Mouse (Mus musculus) intestine, postnatal 0 days (tissue): ENCODE measurements around the gene Nos3. TPM values are rescaled to one million over a fixed set of nuclear protein-coding genes. Genes with fewer than 3 reads are reported as not detected.

Experiments used
- ATAC-seq: fragments of 200-750 bp; cut with Nextera tagmentation; 2 replicates; pipeline ENCODE4 v1.8.0; 2017; ENCODE audit warnings: mild to moderate bottlenecking, moderate TSS enrichment, moderate library complexity
- H3K27ac ChIP-seq: fragments of 300-500 bp; sonication (generic); 2 replicates; pipeline ENCODE4 v1.5.1; 2014; ENCODE audit warnings: mild to moderate bottlenecking, low read depth, low read length, moderate library complexity
- H3K27me3 ChIP-seq: fragments of 300-500 bp; sonication (generic); replicated peaks from 2 replicates; pipeline ENCODE4 v1.6.1; 2014; ENCODE audit warnings: low read length, mixed read lengths; ENCODE audit not compliant: control insufficient read depth, insufficient read depth
- H3K36me3 ChIP-seq: fragments of 300-500 bp; sonication (generic); 2 replicates; pipeline ENCODE4 v1.6.1; 2014; ENCODE audit warnings: mild to moderate bottlenecking, moderate library complexity; ENCODE audit not compliant: control insufficient read depth, insufficient read depth
- H3K4me1 ChIP-seq: fragments of 300-500 bp; sonication (generic); replicated peaks from 2 replicates; pipeline ENCODE4 v1.6.1; 2014; ENCODE audit warnings: antibody characterized with exemption, low read length, mixed read lengths; ENCODE audit not compliant: control insufficient read depth, insufficient read depth
- H3K4me2 ChIP-seq: fragments of 300-500 bp; sonication (generic); replicated peaks from 2 replicates; pipeline ENCODE4 v1.6.1; 2014; ENCODE audit warnings: low read depth, mild to moderate bottlenecking, moderate library complexity
- H3K4me3 ChIP-seq: fragments of 300-500 bp; sonication (generic); 2 replicates; pipeline ENCODE4 v1.5.1; 2014; ENCODE audit warnings: low read depth, low read length
- H3K9ac ChIP-seq: fragments of 300-500 bp; sonication (generic); 2 replicates; pipeline ENCODE4 v1.6.1; 2014; ENCODE audit warnings: mild to moderate bottlenecking, low read depth, low read length
- H3K9me3 ChIP-seq: fragments of 300-500 bp; sonication (generic); 2 replicates; pipeline ENCODE4 v1.6.1; 2016; ENCODE audit warnings: mixed run types; ENCODE audit not compliant: control insufficient read depth
- CTCF ChIP-seq: sonication (generic); IDR thresholded peaks from 2 replicates; pipeline ENCODE4 v1.5.1; 2016; ENCODE audit warnings: low read depth, mild to moderate bottlenecking, control low read depth, antibody characterized with exemption, moderate library complexity
- WGBS: fragments of 180-500 bp; shearing (Covaris S2); extraction: QIAGEN DNeasy Blood & Tissue Kit; methylation state at CpG from one replicate; pipeline ENCODE4 v1.1.7; 2014; 5-methylcytosine and 5-hydroxymethylcytosine counted together
- polyA plus RNA-seq: library from polyadenylated mRNA; unstranded; fragments of >200 nt; fragmentation: Nextera tagmentation; extraction: Ambion mirVana; gene quantifications from 2 replicates; pipeline ENCODE4 v1.2.1, GENCODE M21; 2015

Gene Nos3
- polyA plus RNA-seq, 1 experiment from 2014 or later = 3.5 TPM

DNA sequence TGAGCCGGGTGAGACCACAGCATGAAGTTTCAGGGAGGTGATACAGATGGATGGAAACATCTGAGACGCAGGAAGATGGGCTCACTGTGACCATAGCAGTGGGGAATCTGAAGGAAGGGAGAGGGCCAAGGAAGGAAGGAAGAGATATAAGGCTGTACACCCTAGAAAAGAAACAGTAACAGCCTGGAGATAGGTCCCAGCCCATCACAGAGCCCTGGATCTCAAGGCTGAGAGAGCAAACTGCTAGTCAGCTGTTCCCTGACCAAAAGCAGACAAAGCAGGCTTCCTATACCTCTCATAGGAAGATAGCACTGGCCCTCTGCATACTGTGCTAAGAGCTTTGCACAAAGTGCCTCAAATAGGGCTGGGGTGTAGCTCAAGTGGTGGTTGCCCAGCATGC lies 14.1 kb downstream of the Nos3 start:
- Histone ChIP-seq H3K4me3 (no peak overlapping the region), H3K4me2 (no peak overlapping the region), H3K9me3 (no peaks in the 10 kb centered on the region), H3K9ac (no peak overlapping the region), H3K36me3 (no peaks in the 10 kb centered on the region), H3K27me3 (no peaks in the 10 kb centered on the region), H3K27ac (no peak overlapping the region), H3K4me1 (0 out of 2 replicates have a peak, but pooled peaks cover 4% of the 10 kb centered on the region)
- no peak for ATAC-seq
- no peak for TF ChIP-seq CTCF
- WGBS = 84% methylated on average over 2 of the region's 2 CpGs

DNA sequence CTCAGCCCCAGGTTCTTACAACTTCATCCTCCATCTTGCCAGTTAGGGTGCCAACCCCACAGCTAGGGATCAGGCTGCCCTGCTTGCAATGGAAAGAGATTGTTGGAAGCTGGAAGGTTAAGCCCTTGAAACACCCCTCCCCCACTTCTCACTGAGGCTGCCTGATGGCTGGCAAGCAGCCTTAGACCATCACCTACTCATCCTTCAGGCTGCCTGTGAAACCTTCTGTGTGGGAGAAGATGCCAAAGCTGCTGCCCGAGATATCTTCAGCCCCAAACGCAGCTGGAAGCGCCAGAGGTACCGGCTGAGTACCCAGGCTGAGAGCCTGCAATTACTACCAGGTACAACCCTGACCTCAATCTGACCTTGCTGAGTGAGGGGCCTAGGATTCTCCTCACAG lies 14.9 kb downstream of the Nos3 start:
- no peak overlapping the region for H3K4me3 ChIP-seq
- no peak for ATAC-seq
- 67% methylated on average over 4 of the region's 4 CpGs for WGBS

DNA sequence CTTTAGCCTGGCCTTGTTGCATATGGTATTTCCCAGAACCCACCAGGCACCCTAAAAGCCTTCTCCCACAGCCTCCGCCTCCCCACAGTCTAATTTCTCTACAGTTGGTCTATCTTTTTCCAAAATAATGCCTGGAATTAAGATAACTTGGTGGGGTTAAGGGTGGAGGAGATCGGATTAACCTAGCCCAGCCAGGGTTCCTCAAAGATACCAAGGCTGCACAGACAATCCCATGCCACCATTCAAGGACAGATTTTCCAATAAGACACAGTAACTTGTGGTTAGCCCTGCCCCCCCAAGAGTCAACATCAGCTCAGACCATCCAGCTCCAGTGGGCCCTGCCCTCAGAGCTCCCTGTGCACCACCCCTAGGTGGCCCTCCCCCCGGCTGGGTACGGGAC lies 15.9 kb downstream of the Nos3 start:
- WGBS = 88% methylated on average over 4 of the region's 4 CpGs
- no peak overlapping the region for H3K9ac ChIP-seq
- no peak for TF ChIP-seq CTCF
- no peaks in the 10 kb centered on the region for H3K36me3 ChIP-seq
- no peak for ATAC-seq
- no peak overlapping the region for H3K27ac ChIP-seq
- 0 out of 2 replicates have a peak, but pooled peaks cover 4% of the 10 kb centered on the region for H3K4me1 ChIP-seq
- no peaks in the 10 kb centered on the region for H3K9me3 ChIP-seq
- H3K27me3 ChIP-seq = no peaks in the 10 kb centered on the region
- no peak overlapping the region for H3K4me2 ChIP-seq
- no peak overlapping the region for H3K4me3 ChIP-seq

More for the DNA sequence above, 14.9 kb downstream of the Nos3 start:
- Histone ChIP-seq H3K36me3 (no peaks in the 10 kb centered on the region), H3K27ac (no peak overlapping the region), H3K4me2 (no peak overlapping the region), H3K9ac (no peak overlapping the region), H3K27me3 (no peaks in the 10 kb centered on the region), H3K4me1 (0 out of 2 replicates have a peak, but pooled peaks cover 4% of the 10 kb centered on the region), H3K9me3 (no peaks in the 10 kb centered on the region)
- TF ChIP-seq CTCF = no peak

DNA sequence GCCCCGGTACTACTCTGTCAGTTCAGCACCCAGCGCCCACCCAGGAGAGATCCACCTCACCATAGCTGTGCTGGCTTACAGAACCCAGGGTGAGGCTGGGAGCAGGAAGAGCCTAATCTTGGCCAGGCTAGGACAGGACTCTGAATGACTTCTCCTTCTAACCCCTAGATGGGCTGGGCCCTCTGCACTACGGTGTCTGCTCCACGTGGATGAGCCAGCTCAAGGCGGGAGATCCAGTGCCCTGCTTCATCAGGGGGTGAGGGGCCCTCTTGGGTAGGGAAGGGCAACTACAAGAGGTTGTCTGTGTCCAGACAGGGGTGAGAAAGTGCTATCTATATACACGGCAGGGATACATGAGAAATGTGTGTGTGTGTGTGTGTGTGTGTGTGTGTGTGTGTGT lies 16.9 kb downstream of the Nos3 start:
- Histone ChIP-seq H3K4me3 (no peak overlapping the region), H3K4me1 (0 out of 2 replicates have a peak, but pooled peaks cover 4% of the 10 kb centered on the region), H3K9me3 (no peaks in the 10 kb centered on the region), H3K27ac (no peak overlapping the region), H3K9ac (no peak overlapping the region), H3K27me3 (no peaks in the 10 kb centered on the region), H3K4me2 (no peak overlapping the region), H3K36me3 (no peaks in the 10 kb centered on the region)
- no peak for ATAC-seq
- WGBS = 71% methylated on average over 6 of the region's 6 CpGs
- TF ChIP-seq CTCF = no peak

DNA sequence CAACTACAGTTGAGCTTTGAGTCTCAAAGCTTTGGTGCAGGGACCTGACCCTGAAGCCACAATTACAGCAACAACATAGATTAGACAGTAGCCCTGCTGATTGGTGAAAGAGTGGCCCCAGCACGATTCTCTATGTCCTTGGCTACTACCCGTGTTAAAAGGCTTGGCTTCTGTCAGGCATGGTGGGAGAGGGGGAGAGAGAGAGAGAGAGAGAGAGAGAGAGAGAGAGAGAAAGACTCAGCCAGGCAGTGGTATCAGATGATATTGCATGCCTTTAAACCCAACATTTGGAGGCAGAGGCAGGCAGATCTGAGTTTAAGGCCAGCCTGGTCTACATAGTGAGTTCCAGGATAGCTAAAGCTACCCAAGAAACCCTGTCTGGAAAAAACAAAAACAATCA lies 17.4 kb downstream of the Nos3 start:
- WGBS = 61% methylated on average over 2 of the region's 2 CpGs
- no peak for ATAC-seq
- Histone ChIP-seq H3K9ac (no peak overlapping the region), H3K4me3 (no peak overlapping the region), H3K36me3 (no peaks in the 10 kb centered on the region), H3K4me1 (0 out of 2 replicates have a peak, but pooled peaks cover 4% of the 10 kb centered on the region), H3K27me3 (no peaks in the 10 kb centered on the region), H3K9me3 (no peaks in the 10 kb centered on the region), H3K4me2 (no peak overlapping the region), H3K27ac (no peak overlapping the region)
- TF ChIP-seq CTCF = no peak

DNA sequence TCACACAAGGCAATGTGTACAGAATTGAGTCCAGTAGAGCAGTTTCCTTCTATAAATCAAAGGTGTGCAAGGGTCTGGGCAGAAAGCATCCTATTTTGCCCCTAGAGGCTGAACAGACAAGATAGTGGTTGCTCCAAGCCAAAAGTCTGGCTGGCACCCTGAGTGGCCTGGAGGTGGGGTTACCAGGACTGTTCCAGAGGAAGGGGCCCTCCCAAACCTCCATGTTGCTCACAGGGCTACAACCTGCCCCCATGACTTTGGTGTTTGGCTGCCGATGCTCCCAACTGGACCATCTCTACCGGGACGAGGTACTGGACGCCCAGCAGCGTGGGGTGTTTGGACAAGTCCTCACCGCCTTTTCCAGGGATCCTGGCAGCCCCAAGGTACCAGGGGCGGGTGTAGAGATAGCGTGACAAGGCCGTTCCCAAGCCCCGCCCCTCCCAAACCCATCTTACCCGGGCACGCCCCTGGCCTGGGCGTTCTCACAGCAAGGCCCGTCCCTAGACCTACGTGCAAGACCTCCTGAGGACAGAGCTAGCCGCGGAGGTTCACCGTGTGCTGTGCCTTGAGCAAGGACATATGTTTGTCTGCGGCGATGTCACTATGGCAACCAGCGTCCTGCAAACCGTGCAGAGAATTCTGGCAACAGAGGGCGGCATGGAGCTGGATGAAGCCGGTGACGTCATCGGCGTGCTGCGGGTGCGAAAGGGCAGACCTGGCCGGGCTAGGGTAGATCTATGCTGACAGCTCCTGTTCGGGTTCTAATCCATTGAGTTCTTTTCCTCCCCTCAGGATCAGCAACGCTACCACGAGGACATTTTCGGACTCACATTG lies 18.6 kb downstream of the Nos3 start:
- ATAC-seq = peak; percentile 88
- no peaks in the 10 kb centered on the region for H3K36me3 ChIP-seq
- peak overlapping the region; percentile 26; the same call in 1 of the 2 replicates for H3K9ac ChIP-seq
- peaks cover 14% of the 10 kb centered on the region for H3K4me1 ChIP-seq
- no peaks in the 10 kb centered on the region for H3K9me3 ChIP-seq
- 0 out of 2 replicates have a peak, but pooled peaks cover 3% of the 10 kb centered on the region for H3K27me3 ChIP-seq
- H3K27ac ChIP-seq = no peak overlapping the region
- H3K4me3 ChIP-seq = peak overlapping the region; percentile 32
- WGBS = 2% methylated on average over 34 of the region's 34 CpGs
- peak overlapping the region; percentile 61 for H3K4me2 ChIP-seq
- peak; percentile 86 for TF ChIP-seq CTCF
